7 mouse cellular contexts compared by ENCODE assay signal in the genomic region with DNA sequence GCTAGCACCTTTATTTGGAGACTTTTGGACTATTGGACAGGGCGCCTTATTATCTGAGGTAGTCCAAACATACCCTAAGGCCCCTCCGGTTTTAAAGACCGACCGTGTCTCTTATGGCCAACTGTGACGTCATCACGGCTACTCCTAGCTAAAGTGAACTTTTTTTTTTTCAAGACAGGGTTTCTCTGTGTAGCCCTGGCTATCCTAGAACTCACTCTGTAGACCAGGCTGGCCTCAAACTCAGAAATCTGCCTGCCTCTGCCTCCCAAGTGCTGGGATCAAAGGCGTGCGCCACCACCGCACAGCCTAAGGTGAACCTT. TPM values are rescaled to one million over a fixed set of nuclear protein-coding genes. Genes with fewer than 3 reads are reported as not detected.
DNase-seq lines count a peak whose midpoint lies in the region; ATAC-seq and TF ChIP-seq lines count a peak whose summit lies in the region.
"Not testable (repeated sequence)": the region's sequence is repeated elsewhere in the genome, so short reads cannot be mapped to it uniquely, and the experiment has no call there.
"Had no signal": no experiment of that assay in that cellular context is flagged by ENCODE, and none has a peak within 500 bp of the region (broad histone marks: within the 10 kb centered on the region; RNA-seq: fewer than 3 reads in every experiment).

No protein-coding gene starts in this region.

- H3K27me3 ChIP-seq in ES-Bruce4 (ENCODE audit: control insufficient read depth, insufficient read depth, low read length, poor library complexity, severe bottlenecking); MEL (ENCODE audit: control insufficient read depth in 1 of 2, insufficient read depth in 2 of 2, low read length in 2 of 2); intestine, embryonic 15.5 days (replicated peaks): not testable (repeated sequence)

- not testable (repeated sequence) for DNase-seq in MEL (ENCODE audit: low read depth, low spot score)
- peak; percentile 60 for DNase-seq in ZHBTc4 (ENCODE audit: low read depth, low spot score)

- not testable (repeated sequence) for H3K9me3 ChIP-seq in ES-Bruce4 (replicated peaks; ENCODE audit: control insufficient read depth, insufficient read depth, low read length, poor library complexity, severe bottlenecking); MEL (replicated peaks; ENCODE audit: insufficient read depth, low read length); intestine, embryonic 15.5 days

- not testable (repeated sequence) for H3K9ac ChIP-seq in ES-Bruce4 (ENCODE audit: low read depth, poor library complexity, severe bottlenecking); MEL (ENCODE audit: control insufficient read depth, low read depth, low read length, poor library complexity, severe bottlenecking); intestine, embryonic 15.5 days

- not testable (repeated sequence) for H3K79me2 ChIP-seq in MEL (ENCODE audit: control insufficient read depth, insufficient read depth, low read length, poor library complexity)

- TF ChIP-seq EP300 in ES-Bruce4 (IDR thresholded peaks at IDR 0.05; ENCODE audit: insufficient read depth, low read depth, low read length); MEL (IDR thresholded peaks at IDR 0.05; ENCODE audit: low read depth in 1 of 2, low read length in 2 of 2): not testable (repeated sequence)

- H3K4me3 ChIP-seq in ES-Bruce4 (ENCODE audit: low read depth, low read length); MEL (ENCODE audit: control insufficient read depth in 1 of 2, insufficient read depth in 1 of 2, low read depth in 2 of 2, low read length in 2 of 2); intestine, embryonic 15.5 days (replicated peaks): not testable (repeated sequence)

- H3K27ac ChIP-seq in ES-Bruce4 (ENCODE audit: insufficient read depth, low read length) = peak overlapping the region; percentile 77
- not testable (repeated sequence) for H3K27ac ChIP-seq in MEL (ENCODE audit: control insufficient read depth, low read depth, low read length); intestine, embryonic 15.5 days

- 83% methylated on average over 9 of the region's 9 CpGs for WGBS in intestine, embryonic 15.5 days

- H3K4me2 ChIP-seq in intestine, embryonic 15.5 days (replicated peaks) = not testable (repeated sequence)

- not testable (repeated sequence) for TF ChIP-seq CTCF in ES-Bruce4 (IDR thresholded peaks at IDR 0.05; ENCODE audit: low read depth, low read length); MEL (IDR thresholded peaks at IDR 0.05 in 2 of 3, conservative IDR thresholded peaks at IDR 0.05 in 1 of 3; ENCODE audit: control insufficient read depth in 1 of 3, insufficient read depth in 1 of 3, low read depth in 2 of 3, low read length in 3 of 3, poor library complexity in 1 of 3, severe bottlenecking in 1 of 3)

- not testable (repeated sequence) for TF ChIP-seq RAD21 in MEL (IDR thresholded peaks at IDR 0.05; ENCODE audit: low read depth, low read length)

- not testable (repeated sequence) for H3K36me3 ChIP-seq in ES-Bruce4 (ENCODE audit: control insufficient read depth, insufficient read depth, low read length, poor library complexity, severe bottlenecking); intestine, embryonic 15.5 days
- H3K36me3 ChIP-seq in MEL (ENCODE audit: control insufficient read depth in 1 of 2, insufficient read depth in 2 of 2, low read length in 2 of 2) = peaks cover 0 to 50% of the 10 kb centered on the region in 2 experiments; a peak in 2 of 4 replicates

- H3K4me1 ChIP-seq in ES-Bruce4 (ENCODE audit: control insufficient read depth, insufficient read depth, low read length) = not testable (repeated sequence)
- H3K4me1 ChIP-seq in MEL (ENCODE audit: control insufficient read depth in 1 of 2, insufficient read depth in 2 of 2, low read length in 2 of 2) = peaks cover 35 to 53% of the 10 kb centered on the region in 2 experiments
- peaks cover 13% of the 10 kb centered on the region; the same call in 1 of the 2 replicates for H3K4me1 ChIP-seq in intestine, embryonic 15.5 days (replicated peaks)

- TF ChIP-seq POLR2A in ES-Bruce4 (IDR thresholded peaks at IDR 0.05; ENCODE audit: insufficient read depth, low read length); MEL (IDR thresholded peaks at IDR 0.05; ENCODE audit: control insufficient read depth in 1 of 2, insufficient read depth in 1 of 2, low read depth in 1 of 2, low read length in 2 of 2, poor library complexity in 1 of 2): not testable (repeated sequence)

- peak; percentile 7; the same call in 1 of the 2 replicates for ATAC-seq in intestine, embryonic 15.5 days

TF ChIP-seq in MEL, 35 proteins besides CTCF, POLR2A, EP300 and RAD21:
- TF ChIP-seq ZNF384 (IDR thresholded peaks at IDR 0.05; ENCODE audit: low read depth, low read length) = peak; percentile 62; the same call in 1 of the 2 replicates
TF ChIP-seq in MEL: peak in this region for 1; not testable (repeated sequence) for 34.

RNA-seq across cellular contexts. Expression of gene Pecam1, which starts 25.6 kb away (rescaled TPM):
- polyA plus RNA-seq in ES-Bruce4 (2011; ENCODE audit: insufficient read depth, insufficient read length, low read depth, missing spikeins) (21.6 and 24.3 TPM in 2 replicates), MEL (2012; ENCODE audit: insufficient read depth in 1 of 2, insufficient read length in 2 of 2, low read depth in 1 of 2, low replicate concordance in 2 of 2, missing spikeins in 1 of 2) (under 1 TPM in 1 of 2 experiments, not detected in 1; 0.14 TPM)
- 0.12 and 0.20 TPM in 2 replicates for total RNA-seq in MEL (2012; rRNA removed)
- polyA plus RNA-seq in intestine, embryonic 15.5 days (2015; fragmentation: Nextera tagmentation; extraction: Ambion mirVana) = 46.5 and 49.3 TPM in 2 replicates
- polyA plus RNA-seq: erythroblast, embryonic 14.5 days; G1E had no signal

RNA-seq across cellular contexts. Expression of gene Milr1, which starts 26.1 kb away (rescaled TPM):
- polyA plus RNA-seq in ES-Bruce4 (2011; ENCODE audit: insufficient read depth, insufficient read length, low read depth, missing spikeins) (0.40 and 1.2 TPM in 2 replicates), MEL (2012; ENCODE audit: insufficient read depth in 1 of 2, insufficient read length in 2 of 2, low read depth in 1 of 2, low replicate concordance in 2 of 2, missing spikeins in 1 of 2) (under 1 TPM in 1 of 2 experiments, not detected in 1; 0.26 TPM)
- total RNA-seq in MEL (2012; rRNA removed) = not detected in 2 replicates
- polyA plus RNA-seq in intestine, embryonic 15.5 days (2015; fragmentation: Nextera tagmentation; extraction: Ambion mirVana) = 2.0 TPM in 2 replicates
- polyA plus RNA-seq: adrenal gland, adult 2 months; erythroblast, embryonic 14.5 days had no signal

RNA-seq across cellular contexts. Expression of gene Polg2, which starts 54.5 kb away (rescaled TPM):
- polyA plus RNA-seq in ES-Bruce4 (2011; ENCODE audit: insufficient read depth, insufficient read length, low read depth, missing spikeins) (11.9 and 12.3 TPM in 2 replicates), MEL (2012; ENCODE audit: insufficient read depth in 1 of 2, insufficient read length in 2 of 2, low read depth in 1 of 2, low replicate concordance in 2 of 2, missing spikeins in 1 of 2) (1 to 10 TPM in 1 of 2 experiments, not detected in 1; 6.3 TPM)
- total RNA-seq in MEL (2012; rRNA removed) = 9.2 and 10.7 TPM in 2 replicates
- 11.7 and 11.9 TPM in 2 replicates for polyA plus RNA-seq in intestine, embryonic 15.5 days (2015; fragmentation: Nextera tagmentation; extraction: Ambion mirVana)

Comparison
In these comparisons a context has a peak if more than half of its experiments do, and no peak if none do; other contexts are left out.
1. RNA of gene Pecam1, which starts 25.6 kb away (polyA plus RNA-seq): 46.5 to 49.3 TPM in intestine, embryonic 15.5 days and 21.6 to 24.3 TPM in ES-Bruce4; 0.14 TPM in MEL; every median in the first group is over 10 times any median in the second.